Mouse (Mus musculus) megakaryocyte, embryonic 14.5 days (primary cell): ENCODE results near the gene Arf1.

Experiments
- FLI1 ChIP-seq: IDR thresholded peaks from 2 replicates; pipeline ENCODE4 v1.6.1; 2012; ENCODE audit warnings: low read length, inconsistent platforms, mixed read lengths
- GATA1 ChIP-seq: IDR thresholded peaks from 3 replicates; pipeline ENCODE4 v1.6.1; 2012; ENCODE audit warnings: mixed read lengths, low read length, inconsistent platforms, borderline replicate concordance

- TF ChIP-seq FLI1, result no peak
- no peak for TF ChIP-seq GATA1
Measured at GRCm38 (mm10) chr11:59219064-59219463, 9.0 kb downstream of the Arf1 start.
